Comparison of ENCODE assay signal across 11 mouse cellular contexts in genomic region chr4:136224677-136225460, GRCm38 (mm10). TPM values are rescaled to one million over a fixed set of nuclear protein-coding genes. Genes with fewer than 3 reads are reported as not detected.
DNase-seq lines count a peak whose midpoint lies in the region; ATAC-seq and TF ChIP-seq lines count a peak whose summit lies in the region.
"Had no signal": no experiment of that assay in that cellular context is flagged by ENCODE, and none has a peak within 500 bp of the region (broad histone marks: within the 10 kb centered on the region; RNA-seq: fewer than 3 reads in every experiment).

No protein-coding gene starts in this region.

- WGBS in forebrain, embryonic 15.5 days, result 83% methylated on average over 23 of the region's 23 CpGs
- 84% methylated on average over 23 of the region's 23 CpGs for WGBS in midbrain, embryonic 11.5 days

- in situ Hi-C loops in ES-E14 (cut with MboI; ENCODE audit: low sequenced_read_pairs in 2 of 2, unreplicated experiment in 2 of 2), result no loop called here

- ATAC-seq in forebrain, embryonic 15.5 days (replicated peaks), result no peak
- ATAC-seq in midbrain, embryonic 11.5 days (ENCODE audit: low FRiP score), result no peak
- ATAC-seq: inflammation-experienced regulatory T-cells, adult 6 months had no signal

- H3K36me3 ChIP-seq in E14TG2a.4 (ENCODE audit: insufficient read depth, low read length) (peaks cover 17% of the 10 kb centered on the region), ES-E14 (ENCODE audit: control insufficient read depth, insufficient read depth, low read length, poor library complexity, severe bottlenecking) (peaks cover 4% of the 10 kb centered on the region; the same call in 1 of the 2 replicates)
- no peaks in the 10 kb centered on the region for H3K36me3 ChIP-seq in forebrain, embryonic 15.5 days
- H3K36me3 ChIP-seq in midbrain, embryonic 11.5 days (ENCODE audit: control insufficient read depth, insufficient read depth, low read length), result no peaks in the 10 kb centered on the region

- H3K9me3 ChIP-seq in E14TG2a.4 (ENCODE audit: low read length), result no peaks in the 10 kb centered on the region
- no peaks in the 10 kb centered on the region for H3K9me3 ChIP-seq in ES-E14 (ENCODE audit: control insufficient read depth, insufficient read depth, low read depth, low read length)
- no peaks in the 10 kb centered on the region for H3K9me3 ChIP-seq in forebrain, embryonic 15.5 days
- no peaks in the 10 kb centered on the region for H3K9me3 ChIP-seq in midbrain, embryonic 11.5 days (ENCODE audit: control insufficient read depth, low read length)
- H3K9me3 ChIP-seq: limb, embryonic 12.5 days had no signal

- H3K4me1 ChIP-seq in E14TG2a.4 (replicated peaks; ENCODE audit: low read depth, low read length), result peaks cover 73% of the 10 kb centered on the region
- H3K4me1 ChIP-seq in ES-E14 (ENCODE audit: control insufficient read depth in 2 of 2, insufficient read depth in 2 of 2, low read length in 2 of 2, poor library complexity in 1 of 2), result peaks cover 2 to 34% of the 10 kb centered on the region in 2 experiments; a peak in 3 of 4 replicates
- H3K4me1 ChIP-seq in forebrain, embryonic 15.5 days, result peaks cover 16% of the 10 kb centered on the region
- H3K4me1 ChIP-seq in midbrain, embryonic 11.5 days (ENCODE audit: control insufficient read depth, insufficient read depth, low read length), result peaks cover 20% of the 10 kb centered on the region

- H3K4me3 ChIP-seq in E14TG2a.4 (replicated peaks; ENCODE audit: low read length), result peak overlapping the region; percentile 60
- H3K4me3 ChIP-seq in ES-E14 (ENCODE audit: insufficient read depth in 1 of 2, low read depth in 1 of 2, low read length in 2 of 2, poor library complexity in 1 of 2, severe bottlenecking in 1 of 2), result peak overlapping the region; percentile 22 to 27; a peak in 3 of 4 replicates
- H3K4me3 ChIP-seq in forebrain, embryonic 15.5 days, result no peak overlapping the region
- no peak overlapping the region for H3K4me3 ChIP-seq in midbrain, embryonic 11.5 days (ENCODE audit: low read depth, low read length)
- H3K4me3 ChIP-seq: limb, embryonic 12.5 days had no signal

- H3K27me3 ChIP-seq in E14TG2a.4 (ENCODE audit: insufficient read depth, low read length), result no peaks in the 10 kb centered on the region
- H3K27me3 ChIP-seq in forebrain, embryonic 15.5 days, result no peaks in the 10 kb centered on the region
- no peaks in the 10 kb centered on the region; the same call in 1 of the 2 replicates for H3K27me3 ChIP-seq in midbrain, embryonic 11.5 days (ENCODE audit: control insufficient read depth, insufficient read depth, low read length)
- H3K27me3 ChIP-seq: limb, embryonic 12.5 days had no signal

- no peak for DNase-seq in ES-E14 (ENCODE audit: low read depth, low spot score)
- no peak for DNase-seq in midbrain, embryonic 11.5 days (ENCODE audit: low spot score, missing footprints)
- DNase-seq in kidney, postnatal 4 days, result no peak
- DNase-seq in right cerebral cortex, postnatal 36 days (ENCODE audit: low spot score in 2 of 2), result no peak
- no peak for DNase-seq in heart, postnatal 4 days
- DNase-seq: lung, embryonic 14.5 days; thymus, postnatal 4 days had no signal

- H3K9ac ChIP-seq in ES-E14 (ENCODE audit: insufficient read depth, low read depth, low read length, poor library complexity, severe bottlenecking), result peak overlapping the region; percentile 12; the same call in 1 of the 2 replicates
- H3K9ac ChIP-seq in forebrain, embryonic 15.5 days (replicated peaks), result no peak overlapping the region
- H3K9ac ChIP-seq in midbrain, embryonic 11.5 days (ENCODE audit: low read length), result peak overlapping the region; percentile 22; the same call in 1 of the 2 replicates
- H3K9ac ChIP-seq: limb, embryonic 12.5 days; lung, embryonic 14.5 days had no signal

- H3K4me2 ChIP-seq in forebrain, embryonic 15.5 days (replicated peaks), result no peak overlapping the region
- no peak overlapping the region for H3K4me2 ChIP-seq in midbrain, embryonic 11.5 days
- H3K4me2 ChIP-seq: limb, embryonic 12.5 days; lung, embryonic 14.5 days had no signal

- no peak for TF ChIP-seq CTCF in E14TG2a.4 (conservative IDR thresholded peaks at IDR 0.05; ENCODE audit: low read length)

- H3K27ac ChIP-seq in ES-E14 (ENCODE audit: insufficient read depth, low read depth, low read length, poor library complexity, severe bottlenecking), result no peak overlapping the region
- H3K27ac ChIP-seq in forebrain, embryonic 15.5 days (replicated peaks), result peak overlapping the region; percentile 36
- no peak overlapping the region for H3K27ac ChIP-seq in midbrain, embryonic 11.5 days (ENCODE audit: low read depth, low read length)
- H3K27ac ChIP-seq: limb, embryonic 12.5 days had no signal

TF ChIP-seq in ES-E14, 5 proteins besides CTCF, POLR2A, EP300 and RAD21:
- no peak for TF ChIP-seq MAFK (IDR thresholded peaks at IDR 0.05; ENCODE audit: insufficient read depth, low read depth, low read length)
- TF ChIP-seq ZC3H11A (IDR thresholded peaks at IDR 0.05; ENCODE audit: borderline replicate concordance, low read depth, low read length), result no peak
- TF ChIP-seq ZNF384 (IDR thresholded peaks at IDR 0.05; ENCODE audit: low read depth, low read length), result no peak
- TF ChIP-seq HCFC1 (IDR thresholded peaks at IDR 0.05; ENCODE audit: borderline replicate concordance, insufficient read depth, low read length), result no peak
- TF ChIP-seq CHD2 (IDR thresholded peaks at IDR 0.05; ENCODE audit: low read depth, low read length), result no peak

RNA-seq across cellular contexts. Expression of gene Asap3, which starts 18.7 kb away (rescaled TPM):
- total RNA-seq in ES-E14 (2012; rRNA removed), result 4.7 and 8.1 TPM in 2 replicates
- 3.4 and 3.7 TPM in 2 replicates for polyA plus RNA-seq in forebrain, embryonic 15.5 days (2015; fragmentation: Nextera tagmentation; extraction: Ambion mirVana)
- 2.8 and 3.2 TPM in 2 replicates for polyA plus RNA-seq in midbrain, embryonic 11.5 days (2014; fragmentation: Nextera tagmentation; extraction: Ambion mirVana)
- total RNA-seq in heart, postnatal 4 days (2021), result 1 to 10 TPM; 3.3 to 3.7 TPM

RNA-seq across cellular contexts. Expression of gene Tcea3, which starts 22.7 kb away (rescaled TPM):
- 75.1 and 104 TPM in 2 replicates for total RNA-seq in ES-E14 (2012; rRNA removed)
- polyA plus RNA-seq in forebrain, embryonic 15.5 days (2015; fragmentation: Nextera tagmentation; extraction: Ambion mirVana), result 0.57 and 1.0 TPM in 2 replicates
- polyA plus RNA-seq in midbrain, embryonic 11.5 days (2014; fragmentation: Nextera tagmentation; extraction: Ambion mirVana), result 1.5 and 1.7 TPM in 2 replicates
- 10 to 100 TPM; 55.2 to 56.7 TPM for total RNA-seq in heart, postnatal 4 days (2021)

RNA-seq across cellular contexts. Expression of gene E2f2, which starts 52.7 kb away (rescaled TPM):
- total RNA-seq in ES-E14 (2012; rRNA removed), result 7.5 and 9.8 TPM in 2 replicates
- 5.4 and 6.0 TPM in 2 replicates for polyA plus RNA-seq in forebrain, embryonic 15.5 days (2015; fragmentation: Nextera tagmentation; extraction: Ambion mirVana)
- 6.8 and 8.0 TPM in 2 replicates for polyA plus RNA-seq in midbrain, embryonic 11.5 days (2014; fragmentation: Nextera tagmentation; extraction: Ambion mirVana)
- total RNA-seq in heart, postnatal 4 days (2021), result 1 to 10 TPM; 5.8 to 9.7 TPM

RNA-seq across cellular contexts. Expression of gene Zfp46, which starts 59.6 kb away (rescaled TPM):
- 5.8 and 6.1 TPM in 2 replicates for total RNA-seq in ES-E14 (2012; rRNA removed)
- 42.2 and 46.1 TPM in 2 replicates for polyA plus RNA-seq in forebrain, embryonic 15.5 days (2015; fragmentation: Nextera tagmentation; extraction: Ambion mirVana)
- polyA plus RNA-seq in midbrain, embryonic 11.5 days (2014; fragmentation: Nextera tagmentation; extraction: Ambion mirVana), result 29.7 and 31.4 TPM in 2 replicates
- total RNA-seq in heart, postnatal 4 days (2021), result 10 to 100 TPM; 47.0 to 50.1 TPM

Comparison
In these comparisons a context has a peak if more than half of its experiments do, and no peak if none do; other contexts are left out.
1. H3K4me3 ChIP-seq: peak in E14TG2a.4 (single experiment) and ES-E14 (2 of 2); none in forebrain, embryonic 15.5 days (single experiment) and midbrain, embryonic 11.5 days (single experiment).